Mouse (Mus musculus): ENCODE results near the gene Strip1. TPM values are rescaled to one million over a fixed set of nuclear protein-coding genes. Genes with fewer than 3 reads are reported as not detected.

The Strip1 gene
- polyA plus RNA-seq (2012), result 0.43 and 0.44 TPM in 2 replicates

DNA sequence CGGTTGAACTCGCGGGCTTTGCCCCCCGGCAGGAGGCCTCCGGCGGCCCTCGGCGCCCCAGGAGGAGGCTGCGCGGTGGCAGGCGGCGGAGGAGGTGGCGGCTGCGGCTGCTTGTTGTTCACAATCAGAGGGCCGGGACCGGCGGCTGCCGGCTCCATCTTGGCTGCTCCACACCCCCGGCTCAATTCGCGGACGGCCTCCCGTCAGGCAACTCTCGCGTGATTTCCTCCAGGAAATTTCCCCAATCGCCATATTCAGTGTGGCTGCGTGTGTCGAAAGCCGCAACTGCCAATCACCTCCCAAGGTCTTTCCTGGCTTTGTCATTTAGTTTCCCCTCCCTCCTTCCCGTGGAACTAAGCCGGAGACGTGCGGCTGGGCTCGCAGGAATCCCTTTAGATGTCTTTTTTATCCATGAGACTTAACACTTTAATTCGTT lies at the start of gene Strip1:
TSS of gene Strip1 (minus strand) at position 172 of the 436 bp plus-strand sequence.
- H3K27me3 ChIP-seq (ENCODE audit: control insufficient read depth), result no peaks in the 10 kb centered on the region; the same call in 1 of the 2 replicates
- TF ChIP-seq TAL1 (IDR thresholded peaks at IDR 0.05; ENCODE audit: low read length) (no peak), GATA1 (IDR thresholded peaks at IDR 0.05; ENCODE audit: low read length) (no peak)
- H3K36me3 ChIP-seq (ENCODE audit: control insufficient read depth), result peaks cover 16% of the 10 kb centered on the region
- H3K9me3 ChIP-seq (ENCODE audit: control insufficient read depth, low read length), result no peaks in the 10 kb centered on the region
- peaks cover 20% of the 10 kb centered on the region for H3K4me1 ChIP-seq (ENCODE audit: control insufficient read depth)
- peak within 1 kb of the TSS; percentile 88 for H3K4me3 ChIP-seq (replicated peaks)

DNA sequence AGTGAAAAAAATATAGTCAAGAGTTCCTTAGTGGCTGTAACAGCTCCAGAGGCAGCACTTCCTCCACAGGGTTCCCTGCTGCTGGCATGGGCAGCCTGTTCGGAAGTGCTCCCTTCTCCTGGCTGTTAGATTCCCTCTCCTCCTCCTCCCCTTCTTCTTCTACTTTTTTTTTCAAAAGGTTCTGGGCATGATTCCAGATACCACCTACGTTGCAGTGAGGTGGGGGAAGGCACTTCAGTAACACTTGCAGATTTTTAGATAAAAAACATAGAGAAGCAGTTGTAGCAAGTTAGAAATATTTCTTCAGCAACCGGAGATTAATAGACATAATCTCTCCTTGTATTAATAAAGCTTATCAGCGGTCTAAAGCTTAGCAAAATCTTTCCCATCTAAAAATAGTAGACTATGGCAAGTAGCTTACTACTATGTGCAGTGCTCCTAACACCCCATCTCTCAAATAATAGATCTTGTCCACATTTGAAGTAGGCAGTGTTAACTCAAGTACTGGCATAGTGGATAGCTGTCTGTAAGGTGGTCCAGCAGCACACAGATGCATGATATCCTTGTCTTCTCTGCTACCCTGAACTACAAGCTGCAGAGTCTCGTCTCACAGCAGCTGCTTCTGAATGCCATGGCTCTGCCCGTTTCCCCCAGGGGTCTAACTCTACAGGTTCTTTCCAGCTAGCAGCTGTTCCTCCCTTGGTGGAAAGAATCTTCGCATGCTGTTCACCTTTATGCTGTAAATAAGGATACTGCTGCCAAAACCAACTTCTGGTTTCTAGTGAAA lies 49.5 kb upstream of the Strip1 start:
- TF ChIP-seq GATA1 (IDR thresholded peaks at IDR 0.05; ENCODE audit: low read length) (no peak), TAL1 (IDR thresholded peaks at IDR 0.05; ENCODE audit: low read length) (no peak)
- Histone ChIP-seq H3K27me3 (ENCODE audit: control insufficient read depth) (no peaks in the 10 kb centered on the region), H3K4me1 (ENCODE audit: control insufficient read depth) (peaks cover 5% of the 10 kb centered on the region), H3K4me3 (replicated peaks) (no peak overlapping the region), H3K9me3 (ENCODE audit: control insufficient read depth, low read length) (no peaks in the 10 kb centered on the region), H3K36me3 (ENCODE audit: control insufficient read depth) (peaks cover 26% of the 10 kb centered on the region)

DNA sequence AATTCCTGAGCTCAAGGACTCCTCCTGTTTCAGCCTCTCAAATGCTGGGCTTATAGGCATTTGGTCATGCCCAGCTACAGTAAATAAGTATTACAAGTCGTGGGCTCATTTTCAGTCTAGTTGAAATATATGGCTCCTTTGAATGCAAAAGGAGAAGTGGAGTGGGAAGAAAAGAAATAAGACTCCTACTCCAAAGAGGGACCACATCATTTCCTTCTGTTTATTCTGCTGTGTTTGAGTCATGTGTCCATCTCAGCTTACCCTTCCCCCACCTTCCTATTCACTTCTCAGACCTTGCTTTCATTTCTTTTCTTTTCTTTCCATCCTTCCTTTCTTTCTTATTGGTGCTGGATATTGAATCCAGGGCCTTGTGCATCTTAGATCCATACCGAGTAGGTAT lies 40.0 kb upstream of the Strip1 start:
- peaks cover 87% of the 10 kb centered on the region for H3K36me3 ChIP-seq (ENCODE audit: control insufficient read depth)
- no peak overlapping the region for H3K4me3 ChIP-seq (replicated peaks)
- TF ChIP-seq TAL1 (IDR thresholded peaks at IDR 0.05; ENCODE audit: low read length), result no peak
- no peak for TF ChIP-seq GATA1 (IDR thresholded peaks at IDR 0.05; ENCODE audit: low read length)
- H3K9me3 ChIP-seq (ENCODE audit: control insufficient read depth, low read length), result no peaks in the 10 kb centered on the region
- H3K4me1 ChIP-seq (ENCODE audit: control insufficient read depth), result no peaks in the 10 kb centered on the region
- H3K27me3 ChIP-seq (ENCODE audit: control insufficient read depth), result no peaks in the 10 kb centered on the region

DNA sequence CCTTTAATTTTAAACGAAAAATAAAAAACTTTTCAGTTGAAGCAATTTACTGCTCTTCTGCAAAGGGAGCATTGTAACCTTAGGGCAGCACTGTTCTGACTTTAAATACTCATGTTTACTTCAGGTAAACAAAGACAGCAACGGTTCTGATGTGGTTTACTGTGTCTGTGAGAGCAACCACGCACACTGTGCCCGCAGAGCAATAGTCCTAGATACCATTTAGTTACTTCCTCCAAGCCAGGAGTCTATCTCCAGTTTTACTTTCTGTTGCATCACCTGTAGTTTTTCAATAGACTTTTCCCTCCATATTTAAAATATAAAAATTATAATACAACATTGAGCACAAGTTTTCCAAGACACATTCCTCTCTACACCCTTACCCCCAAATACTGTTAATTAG lies 39.0 kb upstream of the Strip1 start:
- H3K4me3 ChIP-seq (replicated peaks), result no peak overlapping the region
- no peaks in the 10 kb centered on the region for H3K9me3 ChIP-seq (ENCODE audit: control insufficient read depth, low read length)
- H3K36me3 ChIP-seq (ENCODE audit: control insufficient read depth), result peaks cover 90% of the 10 kb centered on the region
- TF ChIP-seq TAL1 (IDR thresholded peaks at IDR 0.05; ENCODE audit: low read length) (no peak), GATA1 (IDR thresholded peaks at IDR 0.05; ENCODE audit: low read length) (no peak)
- no peaks in the 10 kb centered on the region for H3K27me3 ChIP-seq (ENCODE audit: control insufficient read depth)
- no peaks in the 10 kb centered on the region for H3K4me1 ChIP-seq (ENCODE audit: control insufficient read depth)

DNA sequence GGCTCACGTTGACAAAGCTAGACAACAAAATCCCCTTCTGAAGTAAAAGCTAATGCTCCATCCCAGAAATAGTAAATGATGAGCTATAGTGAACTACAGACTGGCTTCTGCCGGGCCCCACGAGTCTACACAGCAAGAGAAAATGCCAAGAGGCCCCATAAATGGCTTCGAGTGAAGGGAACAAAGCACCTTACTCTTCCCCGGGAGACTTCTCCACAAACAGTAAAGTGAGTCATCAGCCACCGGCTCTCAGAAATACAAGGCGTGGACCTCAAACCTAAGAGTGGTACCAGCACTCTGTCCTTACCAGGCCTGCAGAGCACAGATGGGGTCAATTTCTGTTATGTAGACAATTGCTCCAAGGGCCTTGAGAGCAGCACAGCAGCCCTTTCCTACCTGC lies 37.3 kb upstream of the Strip1 start:
- H3K4me1 ChIP-seq (ENCODE audit: control insufficient read depth), result no peaks in the 10 kb centered on the region
- peaks cover 89% of the 10 kb centered on the region for H3K36me3 ChIP-seq (ENCODE audit: control insufficient read depth)
- no peak for TF ChIP-seq TAL1 (IDR thresholded peaks at IDR 0.05; ENCODE audit: low read length)
- TF ChIP-seq GATA1 (IDR thresholded peaks at IDR 0.05; ENCODE audit: low read length), result no peak
- no peaks in the 10 kb centered on the region for H3K27me3 ChIP-seq (ENCODE audit: control insufficient read depth)
- no peaks in the 10 kb centered on the region for H3K9me3 ChIP-seq (ENCODE audit: control insufficient read depth, low read length)
- H3K4me3 ChIP-seq (replicated peaks), result no peak overlapping the region

DNA sequence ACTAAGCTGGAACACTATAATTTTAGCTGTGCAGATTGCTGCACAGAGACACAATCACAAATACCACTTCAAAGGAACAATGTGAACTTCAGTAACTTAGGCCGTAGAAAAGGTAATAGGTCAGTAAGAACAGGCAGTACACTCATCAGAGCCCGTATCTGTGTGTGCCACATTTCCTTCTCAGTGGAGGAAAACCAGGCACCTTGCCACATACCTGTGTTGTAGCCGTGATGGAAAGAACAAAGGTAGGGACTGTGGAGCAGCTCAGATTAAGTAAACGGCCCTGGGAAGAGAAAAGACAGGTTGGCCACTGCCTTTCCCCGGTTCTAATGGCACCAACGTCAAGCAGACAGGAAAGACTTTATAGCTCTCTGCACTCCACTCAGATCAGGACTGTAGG lies 35.9 kb upstream of the Strip1 start:
- Histone ChIP-seq H3K36me3 (ENCODE audit: control insufficient read depth) (peaks cover 93% of the 10 kb centered on the region), H3K9me3 (ENCODE audit: control insufficient read depth, low read length) (no peaks in the 10 kb centered on the region), H3K27me3 (ENCODE audit: control insufficient read depth) (no peaks in the 10 kb centered on the region), H3K4me3 (replicated peaks) (no peak overlapping the region), H3K4me1 (ENCODE audit: control insufficient read depth) (no peaks in the 10 kb centered on the region)
- TF ChIP-seq GATA1 (IDR thresholded peaks at IDR 0.05; ENCODE audit: low read length), result no peak
- TF ChIP-seq TAL1 (IDR thresholded peaks at IDR 0.05; ENCODE audit: low read length), result no peak

DNA sequence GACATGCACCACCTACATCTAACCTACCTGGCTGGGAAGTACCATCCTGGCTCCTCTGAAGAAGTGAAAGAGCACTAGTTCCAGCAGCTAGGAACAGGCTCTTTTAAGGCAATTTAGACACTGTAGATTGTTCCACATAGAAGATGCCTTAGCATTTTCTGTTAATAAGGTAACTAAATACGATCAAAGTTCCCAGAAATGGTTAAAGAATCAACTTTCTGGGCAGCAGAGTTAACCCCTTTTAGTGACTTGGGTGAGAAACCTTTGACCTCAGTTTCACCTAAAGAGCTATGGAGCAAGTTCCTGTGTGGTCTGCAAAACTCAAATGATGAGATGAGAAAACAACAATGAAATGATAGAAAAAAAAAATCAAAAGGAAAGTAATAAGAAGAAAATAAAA lies 33.1 kb upstream of the Strip1 start:
- H3K9me3 ChIP-seq (ENCODE audit: control insufficient read depth, low read length), result no peaks in the 10 kb centered on the region
- no peaks in the 10 kb centered on the region for H3K4me1 ChIP-seq (ENCODE audit: control insufficient read depth)
- peaks cover 93% of the 10 kb centered on the region for H3K36me3 ChIP-seq (ENCODE audit: control insufficient read depth)
- TF ChIP-seq TAL1 (IDR thresholded peaks at IDR 0.05; ENCODE audit: low read length), result no peak
- TF ChIP-seq GATA1 (IDR thresholded peaks at IDR 0.05; ENCODE audit: low read length), result no peak
- no peak overlapping the region for H3K4me3 ChIP-seq (replicated peaks)
- no peaks in the 10 kb centered on the region for H3K27me3 ChIP-seq (ENCODE audit: control insufficient read depth)

DNA sequence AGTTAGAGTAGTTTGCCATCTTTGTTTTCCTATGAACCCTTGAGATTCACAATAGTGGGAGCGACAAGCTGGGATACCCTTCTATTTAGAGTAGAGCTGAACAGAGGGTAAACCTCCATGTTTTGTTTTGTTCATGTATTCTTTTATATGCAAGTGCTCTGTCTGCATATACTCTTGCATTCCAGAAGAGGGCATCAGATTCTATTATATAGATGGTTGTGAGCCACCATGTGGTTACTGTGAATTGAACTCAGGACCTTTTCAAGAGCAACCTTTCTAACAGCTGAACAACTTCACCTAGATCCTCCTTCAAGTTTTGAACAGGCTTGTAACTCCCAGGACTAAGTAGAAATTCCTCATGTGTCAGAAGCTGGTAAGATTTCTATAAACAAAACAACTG lies 27.5 kb upstream of the Strip1 start:
- no peaks in the 10 kb centered on the region for H3K4me1 ChIP-seq (ENCODE audit: control insufficient read depth)
- no peaks in the 10 kb centered on the region for H3K27me3 ChIP-seq (ENCODE audit: control insufficient read depth)
- H3K36me3 ChIP-seq (ENCODE audit: control insufficient read depth), result peaks cover 39% of the 10 kb centered on the region
- TF ChIP-seq GATA1 (IDR thresholded peaks at IDR 0.05; ENCODE audit: low read length), result no peak
- TF ChIP-seq TAL1 (IDR thresholded peaks at IDR 0.05; ENCODE audit: low read length), result no peak
- no peak overlapping the region for H3K4me3 ChIP-seq (replicated peaks)
- no peaks in the 10 kb centered on the region for H3K9me3 ChIP-seq (ENCODE audit: control insufficient read depth, low read length)

DNA sequence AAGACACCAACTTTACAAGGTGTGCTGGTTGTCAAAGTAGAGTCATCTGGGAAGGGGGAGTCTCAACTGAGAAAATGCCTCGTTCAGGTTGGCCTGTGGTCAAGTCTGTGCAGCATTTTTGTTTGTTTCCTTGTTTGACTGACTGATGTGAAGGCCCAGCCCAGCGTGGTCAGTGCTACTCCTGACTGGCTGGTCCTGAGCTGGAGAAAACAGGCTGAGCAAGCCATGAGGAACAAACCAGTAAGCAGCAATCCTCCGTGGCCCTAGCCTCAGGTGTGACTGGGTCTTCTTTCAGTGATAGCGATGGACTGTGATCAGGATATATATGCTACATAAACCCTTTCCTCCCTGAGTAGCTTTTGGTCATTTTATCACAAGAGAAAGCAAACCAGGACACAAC lies 25.4 kb upstream of the Strip1 start:
- TF ChIP-seq GATA1 (IDR thresholded peaks at IDR 0.05; ENCODE audit: low read length) (no peak), TAL1 (IDR thresholded peaks at IDR 0.05; ENCODE audit: low read length) (no peak)
- no peaks in the 10 kb centered on the region for H3K27me3 ChIP-seq (ENCODE audit: control insufficient read depth)
- H3K4me3 ChIP-seq (replicated peaks), result no peak overlapping the region
- H3K4me1 ChIP-seq (ENCODE audit: control insufficient read depth), result no peaks in the 10 kb centered on the region
- no peaks in the 10 kb centered on the region for H3K9me3 ChIP-seq (ENCODE audit: control insufficient read depth, low read length)
- peaks cover 19% of the 10 kb centered on the region for H3K36me3 ChIP-seq (ENCODE audit: control insufficient read depth)

Measured in erythroblast, embryonic 14.5 days (primary cell).